Mouse (Mus musculus) common myeloid progenitor, adult 5-6 weeks (primary cell): ENCODE measurements around the gene Card19. TPM values are rescaled to one million over a fixed set of nuclear protein-coding genes. Genes with fewer than 3 reads are reported as not detected.

Experiments used
- ATAC-seq: replicated peaks from 2 replicates; pipeline ENCODE4 v1.8.0; 2016; ENCODE audit warnings: low read depth, mild to moderate bottlenecking, moderate TSS enrichment, inconsistent platforms; ENCODE audit not compliant: poor library complexity, severe bottlenecking
- total RNA-seq: library from RNA; stranded (forward); fragments of 200-1000, 187-1606 nt; gene quantifications from 2 replicates; pipeline ENCODE4 v1.2.3, GENCODE M21; 2017

Gene Card19
- total RNA-seq: 11.0 and 19.1 TPM in 2 replicates

DNA sequence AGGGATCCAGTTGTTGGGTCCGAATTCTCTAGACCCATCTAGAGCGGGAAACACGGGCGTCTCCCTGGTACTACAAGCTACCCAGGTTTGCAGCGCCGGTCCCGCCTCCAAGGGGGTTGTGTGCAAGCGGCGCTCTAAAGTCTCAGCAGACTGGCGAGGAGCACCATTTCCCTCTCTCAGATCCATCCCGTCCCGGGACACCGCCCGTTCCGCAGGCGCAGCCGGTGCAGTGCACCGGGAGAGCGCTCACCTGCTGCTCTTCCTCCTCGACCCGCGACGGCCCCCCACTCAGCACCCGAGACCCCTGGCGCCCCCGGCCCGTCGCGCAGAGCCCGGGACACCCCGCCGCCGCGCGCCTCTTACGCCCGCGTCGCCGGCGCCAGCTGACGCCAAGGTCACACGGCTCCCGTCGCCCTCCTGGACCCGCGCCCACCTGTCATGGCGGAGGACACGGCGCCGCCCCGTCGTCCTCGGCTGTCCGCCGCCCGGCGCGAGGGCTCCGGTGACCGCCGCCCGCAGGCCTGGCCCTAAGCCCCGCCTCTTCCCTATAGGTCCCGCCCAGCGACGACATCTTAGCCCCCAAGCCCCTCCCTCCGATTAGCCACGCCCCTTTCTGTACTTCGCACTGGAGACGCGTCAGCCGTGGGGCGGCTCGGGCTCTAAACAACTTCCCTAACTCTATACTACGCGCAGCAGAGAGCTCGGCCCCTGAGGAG is at the start of gene Card19:
TSS of gene Card19 (minus strand) at position 534 of the 716 bp plus-strand sequence.
- ATAC-seq: peak; percentile 82

DNA sequence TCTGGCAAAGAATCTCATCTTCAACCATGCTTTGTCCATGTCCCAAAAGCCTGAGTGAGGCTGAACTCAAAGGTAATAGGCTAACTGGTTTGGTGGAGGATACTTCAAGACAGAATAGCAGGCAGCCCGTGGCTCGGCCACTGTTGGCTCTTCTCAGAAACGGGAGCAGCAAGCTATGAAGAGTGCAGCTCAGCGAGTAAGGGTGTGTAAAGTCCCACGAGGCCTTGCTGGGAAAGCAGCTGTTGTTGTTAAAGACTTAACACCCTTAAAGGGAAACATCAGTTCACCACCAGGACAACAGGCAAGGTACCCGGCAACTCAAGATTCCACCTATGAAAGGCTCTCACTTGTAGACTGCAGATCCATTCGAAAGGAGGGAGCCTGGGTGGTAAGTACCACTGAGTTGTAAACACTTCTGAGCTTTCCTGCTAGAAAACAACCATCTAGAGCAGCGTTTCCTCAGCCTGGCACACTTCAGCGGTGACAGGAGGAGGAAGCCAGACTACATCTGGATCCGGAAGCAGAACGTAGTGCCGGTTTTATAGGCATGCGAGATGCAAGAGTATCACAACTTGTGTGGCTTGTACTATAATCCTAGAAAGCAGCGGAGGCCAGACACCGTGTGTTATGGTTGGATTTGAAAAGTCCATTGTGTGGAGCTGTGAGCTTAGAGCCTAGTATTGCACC is 44.3 kb upstream of the Card19 start:
- ATAC-seq: peak; percentile 49

DNA sequence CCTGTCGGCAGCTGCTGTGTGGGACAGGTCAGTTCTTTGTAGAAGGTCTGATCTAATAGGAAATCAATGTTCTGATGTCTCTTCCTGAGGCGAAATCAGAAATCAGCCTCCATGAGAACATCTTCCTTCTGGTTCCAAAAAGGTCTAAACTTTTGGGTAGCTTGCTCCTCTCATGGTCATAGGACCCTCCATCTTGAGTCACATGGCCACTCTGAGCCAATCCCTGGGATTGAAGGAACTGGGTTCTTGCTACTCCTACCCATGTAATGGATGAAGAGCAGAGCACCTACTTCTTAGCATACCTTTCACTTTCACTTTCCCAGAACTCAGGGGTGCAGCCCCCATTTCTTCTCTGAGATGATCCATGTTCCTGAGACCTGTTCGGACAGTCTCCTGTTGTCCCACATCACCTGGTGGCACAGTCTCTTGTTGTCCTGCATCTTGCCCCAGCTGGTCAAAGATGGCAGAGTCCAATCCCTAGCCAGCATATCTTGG is 42.0 kb upstream of the Card19 start:
- no peak for ATAC-seq

DNA sequence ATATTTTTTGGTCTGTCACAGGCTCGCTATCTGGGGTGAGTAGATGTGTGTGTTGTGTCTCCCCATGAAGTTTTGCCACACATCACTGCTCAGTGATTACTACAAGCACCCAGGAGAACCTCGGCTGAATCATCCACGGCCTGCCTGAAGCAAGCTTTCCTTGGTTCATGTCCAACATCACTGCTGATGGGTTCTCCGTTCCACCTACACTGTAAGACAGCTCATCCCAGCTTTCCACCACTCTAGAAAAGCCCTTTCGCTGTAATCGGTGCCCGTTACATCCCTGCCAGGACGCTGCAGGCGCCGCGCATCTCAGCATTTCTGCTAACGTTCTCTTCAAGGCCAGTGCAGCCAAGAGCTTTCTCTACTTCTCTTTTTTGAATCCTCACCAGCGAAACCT is 36.9 kb upstream of the Card19 start:
- ATAC-seq: no peak; the same call in 1 of the 2 replicates

DNA sequence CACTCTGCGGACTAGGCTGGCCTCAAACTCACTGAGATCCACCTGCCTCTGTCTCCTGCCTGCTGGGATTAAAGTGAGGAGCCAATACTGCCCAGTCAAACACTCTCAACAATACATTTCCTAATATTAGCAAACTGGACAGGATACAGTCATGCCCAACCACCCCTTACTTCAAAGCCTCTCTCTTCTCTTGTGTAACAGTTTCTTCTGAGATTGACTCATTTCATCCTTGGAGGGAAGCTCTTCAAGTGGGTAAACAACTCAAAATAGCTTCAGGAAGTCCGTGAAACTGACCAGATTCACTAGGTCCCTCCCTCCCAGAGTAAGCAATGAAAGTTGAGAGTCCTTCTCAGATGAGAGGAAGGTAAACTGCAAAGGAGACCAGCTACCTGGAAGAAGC is 36.3 kb upstream of the Card19 start:
- no peak for ATAC-seq

DNA sequence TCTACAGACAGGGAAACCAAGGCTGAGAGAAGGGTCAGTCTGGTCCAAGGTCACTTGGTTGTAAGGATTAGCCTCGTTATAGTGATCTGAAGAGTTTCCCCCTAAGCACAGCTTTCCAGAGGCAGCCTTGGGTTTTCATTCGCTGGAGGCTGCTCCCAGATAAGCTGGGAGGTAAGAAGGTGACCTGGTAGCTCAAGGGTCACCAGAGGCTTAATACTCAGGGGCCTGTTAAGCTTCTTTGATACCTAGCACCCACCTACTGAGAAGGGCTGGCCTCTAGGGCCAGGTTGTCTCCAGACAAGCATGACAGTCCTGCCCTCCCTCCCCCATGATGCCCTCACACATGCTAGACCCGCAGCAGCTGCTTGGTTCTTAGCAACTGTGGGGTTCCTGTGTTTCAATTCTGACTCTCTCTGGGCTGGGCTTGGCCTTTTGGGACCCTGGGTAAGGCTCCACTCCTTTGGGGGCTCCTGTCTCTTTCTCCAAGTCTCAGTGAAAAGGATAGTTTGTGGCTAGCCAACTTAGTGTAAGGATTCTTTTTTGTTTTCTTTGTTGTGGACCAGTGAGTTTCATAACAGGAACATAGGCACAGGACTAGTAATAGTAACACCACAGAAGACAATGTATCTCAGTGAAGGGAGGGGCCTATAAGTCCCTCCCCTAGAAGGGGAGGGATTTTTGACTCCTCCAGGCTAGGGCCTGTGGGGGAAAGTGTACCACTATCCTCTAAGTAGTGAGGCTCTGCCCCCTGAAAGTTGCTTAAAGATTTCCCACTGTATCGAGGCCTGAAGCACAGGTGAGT is 35.1 kb upstream of the Card19 start:
- no peak for ATAC-seq

DNA sequence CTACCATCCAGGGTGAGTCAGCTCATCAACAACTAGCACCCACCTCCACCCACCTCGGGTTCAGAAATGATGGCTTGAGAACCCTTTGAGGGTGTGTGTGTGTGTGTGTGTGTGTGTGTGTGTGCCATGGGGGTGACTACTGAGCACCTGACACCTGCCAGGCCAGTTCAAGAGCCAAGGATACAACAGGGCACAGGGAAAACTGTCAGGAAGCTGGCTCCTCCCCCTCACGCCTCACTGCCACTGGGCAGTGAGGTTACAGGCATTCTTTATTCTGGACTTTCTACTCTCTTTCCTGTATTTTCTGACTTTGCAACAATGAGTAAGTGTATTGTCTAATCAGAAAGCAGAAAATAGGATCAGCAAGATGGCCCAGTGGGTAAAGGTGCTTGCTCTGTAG is 33.8 kb upstream of the Card19 start:
- no peak for ATAC-seq

DNA sequence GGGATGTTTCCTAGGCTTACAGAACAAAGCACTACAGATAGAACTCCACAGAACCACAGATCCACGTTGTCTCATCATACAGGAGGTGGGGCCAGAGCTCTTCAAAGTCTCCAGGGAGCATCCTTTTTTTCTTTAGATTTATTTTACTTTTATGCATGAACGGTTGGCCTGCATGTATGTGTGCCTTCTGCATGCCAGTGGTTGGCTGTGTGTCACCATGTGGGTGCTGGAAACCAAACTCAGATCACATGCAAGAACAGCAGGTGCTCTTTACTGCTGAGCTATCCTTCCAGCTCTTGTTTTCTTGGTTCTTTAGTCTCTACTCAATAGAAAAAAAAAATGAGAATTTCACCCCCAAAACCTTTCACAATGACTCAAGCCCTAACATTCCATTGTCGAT is 33.1 kb upstream of the Card19 start:
- ATAC-seq: no peak

DNA sequence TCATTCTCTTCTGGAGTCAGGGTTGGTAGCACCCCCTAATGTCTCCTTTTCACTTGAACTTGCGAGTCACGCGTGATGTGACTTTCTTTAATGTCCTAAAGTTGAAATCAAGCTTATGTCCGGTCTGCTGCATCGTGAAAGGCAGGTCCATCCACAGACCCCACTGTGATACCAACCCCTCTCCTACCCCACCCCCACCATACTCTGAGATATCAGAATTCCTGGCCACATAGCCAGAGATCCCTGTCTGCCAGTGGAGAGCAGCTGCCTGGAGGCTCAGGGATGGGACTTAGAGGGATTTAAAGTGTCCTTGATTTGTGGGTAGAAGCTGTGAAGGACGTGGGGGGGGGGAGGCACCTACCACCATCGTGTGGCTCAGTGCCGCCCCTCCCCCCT is 32.6 kb upstream of the Card19 start, which contains the start of gene Susd3:
TSS of gene Susd3 (minus strand) at position 240 of the 396 bp plus-strand sequence.
- no peak for ATAC-seq

DNA sequence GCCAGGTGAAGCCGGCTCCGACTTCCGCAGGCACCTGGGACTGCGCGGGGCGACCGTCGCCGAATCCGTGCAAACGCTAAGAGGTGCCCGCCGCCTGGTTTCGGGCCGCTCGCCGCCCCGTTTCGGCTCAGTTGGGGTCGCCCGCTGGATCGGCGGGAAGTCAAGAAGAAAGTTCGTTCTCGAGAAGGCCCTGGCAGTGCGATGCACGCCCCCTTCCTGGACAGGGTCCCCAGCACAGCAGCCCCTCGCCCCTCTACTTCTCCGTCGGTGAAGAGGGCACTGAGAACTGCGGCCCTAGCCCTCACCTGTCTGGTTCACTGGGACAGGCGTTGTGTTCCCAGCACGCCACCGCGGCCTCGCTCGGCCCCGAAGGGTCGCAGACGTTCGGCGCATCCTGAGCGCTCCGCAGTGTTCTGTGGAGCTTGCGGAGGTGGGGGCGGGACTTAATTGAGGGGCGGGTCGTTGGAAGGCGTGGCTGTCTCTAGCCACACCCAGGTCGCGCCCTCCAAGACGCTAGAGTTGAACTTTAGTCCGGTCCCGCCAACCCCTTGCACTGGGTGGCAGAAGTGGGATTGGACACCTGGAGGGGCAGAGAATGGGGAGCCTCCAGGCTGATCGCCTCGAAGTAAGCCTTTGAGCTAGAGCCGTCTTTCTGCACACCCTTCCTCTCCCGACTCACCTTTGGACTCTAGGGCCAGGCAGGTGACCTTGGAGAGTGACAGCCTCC is 32.1 kb upstream of the Card19 start:
- peak; percentile 47 for ATAC-seq

DNA sequence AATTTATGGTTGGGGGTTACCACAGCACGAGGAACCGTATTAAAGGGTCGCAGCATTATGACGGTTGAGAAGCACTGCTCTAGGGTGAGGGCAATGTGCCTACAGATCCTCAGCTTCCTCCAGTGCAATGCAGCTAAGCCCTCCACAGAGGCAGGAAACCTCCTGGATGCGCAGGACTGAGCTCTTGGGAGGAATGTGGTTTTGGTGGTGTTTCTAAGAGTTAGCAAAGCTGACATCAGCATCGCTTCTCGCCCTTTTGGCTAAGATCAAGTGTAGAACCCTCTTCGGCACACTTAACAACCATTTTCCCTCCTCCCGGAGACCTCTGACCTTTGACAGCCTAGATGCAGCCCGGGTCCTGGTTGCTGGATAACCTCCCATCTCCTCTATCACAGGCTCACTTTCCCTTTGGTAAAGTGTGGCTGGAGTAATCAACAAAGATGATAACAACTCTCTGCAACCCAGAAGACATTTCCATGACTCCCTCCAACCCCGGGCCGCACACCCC is 31.4 kb upstream of the Card19 start:
- ATAC-seq: peak; percentile 12; the same call in 1 of the 2 replicates

DNA sequence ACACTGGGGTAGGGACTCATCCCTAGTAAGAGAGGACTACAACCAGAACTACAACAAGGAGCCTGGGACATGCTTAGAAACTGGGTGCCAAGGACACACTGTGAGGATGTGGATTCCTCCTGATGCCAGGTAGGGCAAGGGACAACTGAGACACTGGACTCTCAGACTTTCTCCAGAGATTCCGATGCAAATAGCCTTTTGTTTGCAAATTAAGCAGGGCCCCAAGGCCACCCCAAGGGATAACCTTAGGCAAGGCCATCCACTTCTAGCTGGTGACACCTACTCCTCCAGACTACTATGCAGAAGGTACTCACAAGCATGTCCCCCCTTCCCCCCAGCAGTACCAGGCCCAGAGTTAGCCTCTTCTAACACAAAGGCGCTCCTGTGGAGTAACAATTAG is 30.8 kb upstream of the Card19 start:
- no peak for ATAC-seq

DNA sequence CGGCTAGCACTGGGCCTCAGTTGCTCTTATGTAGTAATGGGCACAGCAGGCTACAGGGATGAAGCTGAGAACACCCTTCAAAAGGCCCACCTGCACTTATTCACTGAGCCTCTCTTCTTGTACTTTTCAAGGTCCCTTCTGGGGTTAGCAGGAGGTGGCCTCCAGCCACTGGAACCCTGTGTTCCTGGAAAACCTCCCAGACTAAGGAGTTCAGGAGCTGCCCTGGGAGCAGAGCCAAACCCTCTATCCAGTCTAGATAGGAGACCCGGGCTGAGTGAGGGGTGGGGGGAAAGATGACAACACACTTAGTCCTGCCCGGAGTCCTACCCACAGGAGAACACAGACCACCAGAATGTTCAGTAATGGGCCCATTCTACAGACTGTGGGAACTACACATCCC is 30.2 kb upstream of the Card19 start:
- no peak for ATAC-seq

DNA sequence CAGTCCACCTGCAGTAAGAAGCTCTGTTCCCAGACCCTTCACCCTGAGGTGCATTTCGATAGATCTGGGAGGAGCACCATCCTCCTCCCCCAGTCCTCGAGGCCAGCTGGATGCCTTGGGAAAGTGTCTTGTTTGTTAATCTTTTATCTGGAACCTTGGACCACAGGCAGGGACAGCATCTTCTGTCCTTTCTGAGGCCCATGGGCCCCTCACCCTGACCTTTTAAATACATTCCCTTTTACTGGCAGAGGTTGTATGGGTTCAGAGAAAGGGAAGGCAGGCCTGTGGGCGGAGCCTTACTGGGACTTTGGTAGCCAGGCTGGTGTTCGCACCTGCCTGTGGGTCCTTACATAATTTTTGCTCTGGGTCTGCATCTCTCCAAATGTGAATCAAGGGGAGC is 29.4 kb upstream of the Card19 start:
- ATAC-seq: no peak

DNA sequence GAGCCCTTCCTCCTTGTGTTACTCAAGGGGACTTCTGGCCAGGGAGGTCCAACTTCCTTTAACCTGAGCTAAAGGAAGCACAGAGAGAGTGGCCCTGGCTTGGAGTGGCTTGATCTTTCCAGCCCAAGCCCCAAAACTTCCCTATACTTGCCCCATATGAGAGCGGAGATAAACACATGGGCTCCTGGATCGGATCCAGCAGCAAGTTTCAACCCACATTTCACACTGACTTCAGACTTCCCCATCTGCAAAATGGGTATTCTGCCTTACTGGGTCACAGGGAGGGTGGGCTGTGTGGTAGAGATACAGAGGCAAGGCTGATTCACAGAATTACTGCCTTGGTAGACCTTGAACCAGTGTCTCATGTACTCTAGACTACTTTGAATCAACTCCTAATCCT is 27.7 kb upstream of the Card19 start:
- no peak for ATAC-seq

DNA sequence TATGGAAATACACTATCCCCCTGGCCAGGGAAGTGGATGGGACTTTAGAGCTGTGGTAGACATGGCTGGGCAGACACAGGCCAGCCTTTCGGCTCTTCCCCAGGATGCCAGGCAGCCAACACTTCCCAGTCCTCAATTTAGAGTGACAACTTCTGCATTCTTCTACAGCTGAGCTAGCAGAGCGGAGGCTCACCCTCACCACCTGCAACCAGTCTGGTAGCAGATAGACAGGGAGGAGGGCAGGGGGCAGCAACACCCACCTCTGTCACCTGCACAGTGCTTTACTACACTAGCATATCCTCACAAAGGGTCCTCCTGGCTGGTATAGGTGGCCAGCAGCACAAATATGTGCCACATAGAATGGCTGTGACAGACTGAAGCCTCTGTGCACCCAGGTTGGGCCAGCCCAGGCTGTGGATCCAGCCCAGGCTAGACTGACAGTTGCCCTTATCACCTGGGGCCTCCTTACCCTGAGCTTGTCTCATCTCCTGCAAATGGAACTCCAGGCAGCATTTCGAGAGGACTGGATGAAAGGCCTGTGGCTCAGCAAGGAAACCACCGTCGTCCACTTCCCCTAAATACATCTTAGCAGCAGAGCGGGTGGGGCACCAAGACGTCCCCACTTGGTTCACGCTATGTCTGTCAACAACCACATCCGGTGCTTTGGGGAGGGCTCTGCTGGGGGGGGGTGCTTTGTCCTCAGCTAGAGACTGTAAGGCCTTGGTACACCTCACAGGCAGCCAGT is 26.7 kb upstream of the Card19 start:
- ATAC-seq: peak; percentile 90

DNA sequence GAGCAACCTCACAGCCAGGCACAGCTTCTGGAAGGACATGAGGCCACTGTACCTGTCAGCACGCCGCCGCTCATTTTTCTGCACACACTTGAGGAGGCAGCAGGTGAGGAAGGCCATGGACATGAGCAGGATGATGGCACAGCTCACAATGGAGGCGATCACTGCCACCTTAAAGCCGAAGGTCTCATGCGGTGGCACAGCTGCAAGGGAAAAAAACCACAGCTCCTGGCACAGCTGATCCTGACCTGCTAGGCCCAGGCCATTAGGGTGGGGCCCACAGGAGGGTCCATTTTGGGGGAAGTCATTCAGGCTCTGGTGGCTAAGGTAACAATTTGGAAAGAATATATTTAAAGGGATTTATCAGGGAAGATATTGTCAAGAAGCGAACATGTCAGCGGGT is 22.9 kb upstream of the Card19 start:
- ATAC-seq: no peak

DNA sequence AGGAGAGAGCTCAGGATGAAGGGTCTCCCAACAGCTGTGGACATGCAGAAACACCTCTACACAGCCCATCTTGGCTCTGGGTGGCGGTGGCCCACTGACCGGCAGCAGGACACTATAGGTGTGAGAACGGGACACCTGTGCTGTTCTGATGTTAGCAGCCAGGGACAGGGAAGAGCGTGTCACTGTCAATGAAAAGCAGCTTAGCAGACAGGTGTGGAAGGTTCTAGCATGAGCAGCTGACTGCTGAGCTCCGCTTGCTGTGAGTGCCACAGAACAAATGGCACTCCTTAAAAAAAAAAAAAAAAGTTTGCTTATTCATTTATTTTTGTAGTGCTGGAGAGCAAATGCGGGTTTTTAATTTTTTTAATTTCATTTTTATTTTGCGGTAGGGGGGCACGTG is 21.8 kb upstream of the Card19 start:
- ATAC-seq: no peak

DNA sequence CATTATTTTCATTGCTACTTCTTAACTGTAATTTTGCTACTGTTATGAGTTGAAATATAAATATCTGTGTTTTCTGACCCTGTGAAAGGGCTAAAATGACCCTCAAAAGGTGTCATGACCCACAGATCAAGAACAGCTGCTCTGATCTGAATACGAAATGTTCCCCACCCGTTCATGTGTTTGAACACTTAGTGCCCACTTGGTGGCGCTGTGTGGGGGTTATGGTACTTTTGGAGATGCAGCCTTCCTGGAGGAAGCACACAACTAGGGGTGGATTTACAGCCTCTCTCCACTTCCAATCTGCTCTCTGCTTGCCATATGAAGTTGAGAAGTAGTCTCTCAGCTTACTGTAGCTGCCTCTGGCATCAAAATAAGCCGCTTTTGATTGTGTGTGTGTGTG is 18.9 kb upstream of the Card19 start:
- ATAC-seq: no peak
